Mouse (Mus musculus) embryonic facial prominence, embryonic 15.5 days (tissue): Measurements from ENCODE around the gene Tacr2. TPM values are rescaled to one million over a fixed set of nuclear protein-coding genes. Genes with fewer than 3 reads are reported as not detected.
A peak's percentile ranks its signal among the peaks of the same experiment; 100 is the strongest.

Experiments
- ATAC-seq: fragments of 200-750 bp; cut with Nextera tagmentation; 2 replicates; pipeline ENCODE4 v1.8.0; 2017; ENCODE audit warnings: low read depth, moderate TSS enrichment; ENCODE audit not compliant: insufficient number of reproducible peaks, low FRiP score, low TSS enrichment
- H3K27ac ChIP-seq: fragments of 300-500 bp; sonication (generic); replicated peaks from 2 replicates; pipeline ENCODE4 v1.5.1; 2015; ENCODE audit warnings: mild to moderate bottlenecking, inconsistent platforms
- H3K27me3 ChIP-seq: fragments of 300-500 bp; sonication (generic); 2 replicates; pipeline ENCODE4 v1.6.1; 2015; ENCODE audit warnings: inconsistent platforms
- H3K36me3 ChIP-seq: fragments of 300-500 bp; sonication (generic); 2 replicates; pipeline ENCODE4 v1.6.1; 2015; ENCODE audit warnings: mild to moderate bottlenecking, inconsistent platforms
- H3K4me1 ChIP-seq: fragments of 300-500 bp; sonication (generic); 2 replicates; pipeline ENCODE4 v1.6.1; 2015; ENCODE audit warnings: inconsistent platforms
- H3K4me2 ChIP-seq: fragments of 300-500 bp; sonication (generic); replicated peaks from 2 replicates; pipeline ENCODE4 v1.6.1; 2015; ENCODE audit warnings: mild to moderate bottlenecking, inconsistent platforms
- H3K4me3 ChIP-seq: fragments of 300-500 bp; sonication (generic); replicated peaks from 2 replicates; pipeline ENCODE4 v1.5.1; 2015; ENCODE audit warnings: mild to moderate bottlenecking, inconsistent platforms
- H3K9ac ChIP-seq: fragments of 300-500 bp; sonication (generic); 2 replicates; pipeline ENCODE4 v1.6.1; 2015; ENCODE audit warnings: inconsistent platforms
- H3K9me3 ChIP-seq: fragments of 300-500 bp; sonication (generic); replicated peaks from 2 replicates; pipeline ENCODE4 v1.6.1; 2016; ENCODE audit warnings: inconsistent platforms
- WGBS: fragments of 180-500 bp; shearing (Covaris S2); methylation state at CpG from one replicate; pipeline ENCODE4 v1.1.7; 2015; 5-methylcytosine and 5-hydroxymethylcytosine counted together
- polyA plus RNA-seq: library from polyadenylated mRNA; unstranded; fragments of >200 nt; fragmentation: Nextera tagmentation; extraction: Ambion mirVana; gene quantifications from 2 replicates; pipeline ENCODE4 v1.2.1, GENCODE M21; 2015

The Tacr2 gene
- polyA plus RNA-seq, 1 experiment from 2014 or later: not detected

- Histone ChIP-seq H3K4me3 (no peak overlapping the region), H3K4me1 (no peaks in the 10 kb centered on the region), H3K4me2 (no peak overlapping the region), H3K9me3 (no peaks in the 10 kb centered on the region), H3K27me3 (no peaks in the 10 kb centered on the region), H3K9ac (no peak overlapping the region), H3K36me3 (no peaks in the 10 kb centered on the region), H3K27ac (no peak overlapping the region)
- WGBS: 72% methylated on average over 2 of the region's 2 CpGs
- no peak for ATAC-seq
Observed at GRCm38 (mm10) chr10:62221647-62222046, 30.6 kb upstream of the Tacr2 start.

- H3K4me3 ChIP-seq: no peak overlapping the region
- WGBS: 60% methylated on average over 17 of the region's 17 CpGs
- H3K4me2 ChIP-seq: no peak overlapping the region; the same call in 1 of the 2 replicates
Observed at GRCm38 (mm10) chr10:62222777-62223176, 29.5 kb upstream of the Tacr2 start.

GRCm38 (mm10) chr10:62224231-62224630 is 28.0 kb upstream of the Tacr2 start:
- no peaks in the 10 kb centered on the region for H3K36me3 ChIP-seq
- H3K4me1 ChIP-seq: no peaks in the 10 kb centered on the region
- no peak for ATAC-seq
- H3K4me3 ChIP-seq: no peak overlapping the region
- no peak overlapping the region for H3K9ac ChIP-seq
- no peak overlapping the region for H3K27ac ChIP-seq
- no peak overlapping the region for H3K4me2 ChIP-seq
- no peaks in the 10 kb centered on the region for H3K27me3 ChIP-seq
- no peaks in the 10 kb centered on the region for H3K9me3 ChIP-seq
- WGBS: 61% methylated on average over 6 of the region's 6 CpGs

More at GRCm38 (mm10) chr10:62222777-62223176, 29.5 kb upstream of the Tacr2 start:
- no peaks in the 10 kb centered on the region for H3K36me3 ChIP-seq
- ATAC-seq: no peak
- no peaks in the 10 kb centered on the region for H3K9me3 ChIP-seq
- no peaks in the 10 kb centered on the region for H3K27me3 ChIP-seq
- H3K27ac ChIP-seq: no peak overlapping the region
- H3K4me1 ChIP-seq: no peaks in the 10 kb centered on the region
- H3K9ac ChIP-seq: no peak overlapping the region

- 46% methylated on average over 7 of the region's 7 CpGs for WGBS
- ATAC-seq: no peak
- peaks cover 7% of the 10 kb centered on the region for H3K27me3 ChIP-seq
Observed at GRCm38 (mm10) chr10:62225839-62226238, 26.4 kb upstream of the Tacr2 start.

GRCm38 (mm10) chr10:62228126-62228525 is 24.1 kb upstream of the Tacr2 start:
- H3K9me3 ChIP-seq: no peaks in the 10 kb centered on the region
- no peaks in the 10 kb centered on the region for H3K36me3 ChIP-seq
- H3K27me3 ChIP-seq: peaks cover 7% of the 10 kb centered on the region
- peaks cover 10% of the 10 kb centered on the region for H3K4me1 ChIP-seq
- no peak overlapping the region for H3K4me2 ChIP-seq
- H3K27ac ChIP-seq: no peak overlapping the region
- WGBS: 36% methylated on average over 6 of the region's 6 CpGs
- ATAC-seq: no peak
- no peak overlapping the region for H3K4me3 ChIP-seq
- no peak overlapping the region for H3K9ac ChIP-seq

More at GRCm38 (mm10) chr10:62225839-62226238, 26.4 kb upstream of the Tacr2 start:
- Histone ChIP-seq H3K9ac (no peak overlapping the region), H3K4me1 (peaks cover 6% of the 10 kb centered on the region), H3K9me3 (no peaks in the 10 kb centered on the region), H3K27ac (no peak overlapping the region), H3K36me3 (no peaks in the 10 kb centered on the region), H3K4me3 (no peak overlapping the region), H3K4me2 (no peak overlapping the region)

GRCm38 (mm10) chr10:62230708-62231394 is 21.4 kb upstream of the Tacr2 start, which contains the start of gene Tspan15:
TSS of gene Tspan15 (minus strand) at chr10:62231251.
- H3K27ac ChIP-seq: no peak within 1 kb of the TSS
- H3K9ac ChIP-seq: peak within 1 kb of the TSS; percentile 24; the same call in 1 of the 2 replicates
- peaks cover 7% of the 10 kb centered on the region for H3K27me3 ChIP-seq
- H3K9me3 ChIP-seq: no peaks in the 10 kb centered on the region
- peak within 1 kb of the TSS; percentile 96 for H3K4me2 ChIP-seq
- peaks cover 10% of the 10 kb centered on the region for H3K4me1 ChIP-seq
- ATAC-seq: peak; percentile 92
- H3K4me3 ChIP-seq: peak within 1 kb of the TSS; percentile 57
- no peaks in the 10 kb centered on the region for H3K36me3 ChIP-seq
- WGBS: under 1% methylated on average over 58 of the region's 59 CpGs

GRCm38 (mm10) chr10:62231395-62231732 is 20.9 kb upstream of the Tacr2 start:
- Histone ChIP-seq H3K4me3 (peak overlapping the region; percentile 57), H3K9ac (peak overlapping the region; percentile 19; the same call in 1 of the 2 replicates), H3K4me2 (peak overlapping the region; percentile 96), H3K36me3 (no peaks in the 10 kb centered on the region), H3K27ac (no peak overlapping the region), H3K9me3 (no peaks in the 10 kb centered on the region), H3K27me3 (peaks cover 7% of the 10 kb centered on the region), H3K4me1 (peaks cover 10% of the 10 kb centered on the region)
- WGBS: 3% methylated on average over 13 of the region's 13 CpGs
- ATAC-seq: no peak

GRCm38 (mm10) chr10:62231811-62232210 is 20.4 kb upstream of the Tacr2 start:
- Histone ChIP-seq H3K36me3 (no peaks in the 10 kb centered on the region), H3K4me1 (peaks cover 10% of the 10 kb centered on the region), H3K9ac (no peak overlapping the region), H3K27me3 (peaks cover 7% of the 10 kb centered on the region), H3K27ac (no peak overlapping the region), H3K9me3 (no peaks in the 10 kb centered on the region), H3K4me2 (peak overlapping the region; percentile 96), H3K4me3 (no peak overlapping the region)
- 61% methylated on average over 3 of the region's 3 CpGs for WGBS
- no peak for ATAC-seq

GRCm38 (mm10) chr10:62236165-62236564 is 16.1 kb upstream of the Tacr2 start:
- 82% methylated on average over 6 of the region's 6 CpGs for WGBS
- Histone ChIP-seq H3K4me2 (no peak overlapping the region), H3K4me1 (peaks cover 4% of the 10 kb centered on the region; the same call in 1 of the 2 replicates), H3K4me3 (no peak overlapping the region), H3K36me3 (no peaks in the 10 kb centered on the region), H3K27ac (no peak overlapping the region), H3K9ac (no peak overlapping the region), H3K9me3 (no peaks in the 10 kb centered on the region), H3K27me3 (no peaks in the 10 kb centered on the region)
- ATAC-seq: no peak

- no peak overlapping the region for H3K27ac ChIP-seq
- no peaks in the 10 kb centered on the region for H3K4me1 ChIP-seq
- ATAC-seq: no peak
- H3K27me3 ChIP-seq: no peaks in the 10 kb centered on the region
- H3K4me3 ChIP-seq: no peak overlapping the region
- WGBS: 72% methylated on average over 10 of the region's 10 CpGs
- no peak overlapping the region for H3K9ac ChIP-seq
- H3K36me3 ChIP-seq: no peaks in the 10 kb centered on the region
- H3K9me3 ChIP-seq: no peaks in the 10 kb centered on the region
- H3K4me2 ChIP-seq: no peak overlapping the region
Observed at GRCm38 (mm10) chr10:62237205-62237604, 15.0 kb upstream of the Tacr2 start.

GRCm38 (mm10) chr10:62238688-62239087 is 13.6 kb upstream of the Tacr2 start:
- Histone ChIP-seq H3K36me3 (no peaks in the 10 kb centered on the region), H3K27ac (no peak overlapping the region), H3K9ac (no peak overlapping the region), H3K27me3 (no peaks in the 10 kb centered on the region), H3K4me1 (no peaks in the 10 kb centered on the region), H3K4me2 (no peak overlapping the region), H3K4me3 (no peak overlapping the region), H3K9me3 (no peaks in the 10 kb centered on the region)
- 89% methylated on average over 3 of the region's 3 CpGs for WGBS
- ATAC-seq: no peak

- 45% methylated on average over 6 of the region's 6 CpGs for WGBS
- no peak overlapping the region for H3K27ac ChIP-seq
Observed at GRCm38 (mm10) chr10:62239270-62239669, 13.0 kb upstream of the Tacr2 start.

More at GRCm38 (mm10) chr10:62239270-62239669, 13.0 kb upstream of the Tacr2 start:
- H3K4me2 ChIP-seq: no peak overlapping the region
- ATAC-seq: no peak
- no peaks in the 10 kb centered on the region for H3K27me3 ChIP-seq
- H3K9ac ChIP-seq: no peak overlapping the region
- no peak overlapping the region for H3K4me3 ChIP-seq
- no peaks in the 10 kb centered on the region for H3K4me1 ChIP-seq
- H3K36me3 ChIP-seq: no peaks in the 10 kb centered on the region
- no peaks in the 10 kb centered on the region for H3K9me3 ChIP-seq
